Comparison of ENCODE assay signal across 16 mouse cellular contexts in the genomic region with DNA sequence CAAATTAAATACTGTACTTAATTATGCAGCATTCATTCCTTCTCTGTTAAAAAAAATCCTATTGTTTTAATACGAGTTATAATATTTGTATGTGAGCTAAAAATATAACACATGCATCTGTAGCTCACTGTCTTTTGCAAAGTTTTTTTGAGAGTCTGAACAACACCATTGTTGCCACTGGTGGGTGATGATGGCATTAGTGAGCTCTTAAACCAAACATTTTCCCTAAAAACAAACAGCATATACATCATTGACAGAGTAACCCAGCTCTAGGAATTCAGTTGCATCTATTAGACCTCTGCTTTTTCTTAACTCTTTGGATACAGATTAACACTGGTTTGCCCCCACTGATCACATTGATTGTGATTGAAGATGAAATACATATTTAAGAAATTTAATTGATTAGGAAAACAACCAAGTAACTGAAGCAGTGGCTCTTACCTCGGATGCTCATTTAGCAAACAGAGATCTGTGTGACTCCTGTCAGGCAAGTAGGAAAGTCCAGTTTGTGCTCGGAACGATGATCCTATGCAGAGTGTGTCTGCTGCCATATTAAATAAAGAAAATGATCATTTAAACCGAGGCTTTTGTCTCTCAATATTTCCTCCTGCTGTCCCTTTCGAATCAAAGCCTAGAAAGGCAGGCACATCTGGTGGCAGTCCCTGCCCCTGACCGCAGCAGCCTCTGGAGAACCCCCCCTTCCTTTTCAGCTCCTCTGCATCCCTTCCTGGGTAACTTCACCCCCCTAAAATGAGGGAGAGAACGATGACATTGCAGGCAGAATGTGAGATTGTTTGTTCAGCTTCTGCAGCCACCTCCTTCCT.
DNase-seq lines count a peak whose midpoint lies in the region; ATAC-seq and TF ChIP-seq lines count a peak whose summit lies in the region.
"Had no signal": no experiment of that assay in that cellular context is flagged by ENCODE, and none has a peak within 500 bp of the region (broad histone marks: within the 10 kb centered on the region; RNA-seq: fewer than 3 reads in every experiment).

No protein-coding gene starts in this region.

- H3K9ac ChIP-seq in forebrain, embryonic 16.5 days (replicated peaks; ENCODE audit: low read depth, low read length) = peak overlapping the region; percentile 58
- H3K9ac ChIP-seq in neural tube, embryonic 14.5 days (replicated peaks; ENCODE audit: low read depth, low read length) = no peak overlapping the region
- H3K9ac ChIP-seq: embryonic facial prominence, embryonic 13.5 days had no signal

- 55% methylated on average over 8 of the region's 8 CpGs for WGBS in forebrain, embryonic 10.5 days
- 5% methylated on average over 8 of the region's 8 CpGs for WGBS in forebrain, embryonic 16.5 days
- WGBS in midbrain, embryonic 10.5 days = 59% methylated on average over 8 of the region's 8 CpGs
- WGBS in neural tube, embryonic 14.5 days = 34% methylated on average over 8 of the region's 8 CpGs
- WGBS in cerebellum, adult 2 months = 38% methylated on average over 8 of the region's 8 CpGs

- H3K4me2 ChIP-seq in forebrain, embryonic 16.5 days (ENCODE audit: low read length) = peak overlapping the region; percentile 56
- peak overlapping the region; percentile 12; the same call in 1 of the 2 replicates for H3K4me2 ChIP-seq in neural tube, embryonic 14.5 days (ENCODE audit: low read depth, low read length)
- H3K4me2 ChIP-seq: embryonic facial prominence, embryonic 13.5 days had no signal

- peak overlapping the region; percentile 67; the same call in 1 of the 2 replicates for H3K27ac ChIP-seq in forebrain, embryonic 10.5 days
- H3K27ac ChIP-seq in forebrain, embryonic 16.5 days (ENCODE audit: low read length) = peak overlapping the region; percentile 84
- H3K27ac ChIP-seq in midbrain, embryonic 10.5 days (replicated peaks) = peak overlapping the region; percentile 59
- H3K27ac ChIP-seq in neural tube, embryonic 14.5 days (ENCODE audit: low read depth, low read length) = no peak overlapping the region
- H3K27ac ChIP-seq in cerebellum, adult 2 months (ENCODE audit: insufficient read depth, low read length) = no peak overlapping the region
- H3K27ac ChIP-seq: embryonic facial prominence, embryonic 13.5 days had no signal

- ATAC-seq in forebrain, embryonic 16.5 days = peak; percentile 37
- peak; percentile 54 for ATAC-seq in neural tube, embryonic 14.5 days (ENCODE audit: low read depth)
- ATAC-seq: CD4-positive, CD25-positive, alpha-beta regulatory T cell, adult 4 months had no signal

- peak overlapping the region; percentile 30; the same call in 1 of the 2 replicates for H3K4me3 ChIP-seq in forebrain, embryonic 10.5 days
- H3K4me3 ChIP-seq in forebrain, embryonic 16.5 days (replicated peaks; ENCODE audit: low read length) = peak overlapping the region; percentile 44
- H3K4me3 ChIP-seq in midbrain, embryonic 10.5 days = peak overlapping the region; percentile 20; the same call in 1 of the 2 replicates
- H3K4me3 ChIP-seq in neural tube, embryonic 14.5 days (ENCODE audit: low read depth, low read length) = peak overlapping the region; percentile 0; the same call in 1 of the 2 replicates
- no peak overlapping the region for H3K4me3 ChIP-seq in cerebellum, adult 2 months (replicated peaks; ENCODE audit: insufficient read depth, low read depth, low read length)
- H3K4me3 ChIP-seq: embryonic facial prominence, embryonic 13.5 days had no signal

- peaks cover 33% of the 10 kb centered on the region for H3K4me1 ChIP-seq in forebrain, embryonic 10.5 days
- H3K4me1 ChIP-seq in forebrain, embryonic 16.5 days (replicated peaks; ENCODE audit: control insufficient read depth, insufficient read depth, low read length) = peaks cover 9% of the 10 kb centered on the region
- peaks cover 24% of the 10 kb centered on the region for H3K4me1 ChIP-seq in midbrain, embryonic 10.5 days
- 0 out of 2 replicates have a peak, but pooled peaks cover 3% of the 10 kb centered on the region for H3K4me1 ChIP-seq in neural tube, embryonic 14.5 days (ENCODE audit: control insufficient read depth, insufficient read depth, low read length)
- H3K4me1 ChIP-seq in cerebellum, adult 2 months (ENCODE audit: control insufficient read depth, insufficient read depth, low read length) = no peaks in the 10 kb centered on the region
- H3K4me1 ChIP-seq: embryonic facial prominence, embryonic 13.5 days had no signal

- no peaks in the 10 kb centered on the region for H3K27me3 ChIP-seq in forebrain, embryonic 10.5 days (ENCODE audit: poor library complexity, severe bottlenecking)
- no peaks in the 10 kb centered on the region for H3K27me3 ChIP-seq in forebrain, embryonic 16.5 days (replicated peaks; ENCODE audit: control insufficient read depth, insufficient read depth, low read length)
- no peaks in the 10 kb centered on the region for H3K27me3 ChIP-seq in midbrain, embryonic 10.5 days (ENCODE audit: low read depth, poor library complexity, severe bottlenecking)
- H3K27me3 ChIP-seq in neural tube, embryonic 14.5 days (ENCODE audit: control insufficient read depth, insufficient read depth, low read length) = no peaks in the 10 kb centered on the region
- H3K27me3 ChIP-seq in cerebellum, adult 2 months (ENCODE audit: control insufficient read depth, insufficient read depth, low read length) = no peaks in the 10 kb centered on the region
- H3K27me3 ChIP-seq: embryonic facial prominence, embryonic 13.5 days had no signal

- no peak for TF ChIP-seq POLR2A in cerebellum, adult 2 months (IDR thresholded peaks at IDR 0.05; ENCODE audit: borderline replicate concordance, insufficient read depth, low read length)

- H3K9me3 ChIP-seq in forebrain, embryonic 10.5 days = no peaks in the 10 kb centered on the region
- no peaks in the 10 kb centered on the region for H3K9me3 ChIP-seq in forebrain, embryonic 16.5 days (ENCODE audit: control insufficient read depth, low read length)
- H3K9me3 ChIP-seq in midbrain, embryonic 10.5 days (replicated peaks) = no peaks in the 10 kb centered on the region
- H3K9me3 ChIP-seq in neural tube, embryonic 14.5 days (ENCODE audit: control insufficient read depth, low read length) = no peaks in the 10 kb centered on the region
- H3K9me3 ChIP-seq: embryonic facial prominence, embryonic 13.5 days had no signal

- no peak for DNase-seq in forebrain, embryonic 10.5 days (ENCODE audit: extremely low spot score, low spot score)
- no peak for DNase-seq in midbrain, embryonic 10.5 days (ENCODE audit: low spot score)
- DNase-seq in cerebellum, adult 2 months = no peak
- no peak for DNase-seq in cerebellum, postnatal 10 days
- DNase-seq in right cerebral cortex, postnatal 4 days = no peak
- DNase-seq: adrenal gland, postnatal 36 days; cerebellum, postnatal 36 days; heart, adult 18-20 months; kidney, adult 11 months; kidney, postnatal 36 days; layer of hippocampus, postnatal 36 days; thymus, adult 2 months had no signal

- TF ChIP-seq CTCF in cerebellum, adult 2 months (IDR thresholded peaks at IDR 0.05; ENCODE audit: borderline replicate concordance, insufficient read depth, low read depth, low read length) = no peak

- no peaks in the 10 kb centered on the region for H3K36me3 ChIP-seq in forebrain, embryonic 10.5 days (replicated peaks)
- no peaks in the 10 kb centered on the region for H3K36me3 ChIP-seq in forebrain, embryonic 16.5 days (ENCODE audit: control insufficient read depth, insufficient read depth)
- H3K36me3 ChIP-seq in midbrain, embryonic 10.5 days = no peaks in the 10 kb centered on the region
- H3K36me3 ChIP-seq in neural tube, embryonic 14.5 days (ENCODE audit: control insufficient read depth, insufficient read depth, low read length) = no peaks in the 10 kb centered on the region
- H3K36me3 ChIP-seq: embryonic facial prominence, embryonic 13.5 days had no signal

Comparison
In these comparisons a context has a peak if more than half of its experiments do, and no peak if none do; other contexts are left out.
1. H3K27ac ChIP-seq: peak in forebrain, embryonic 10.5 days (single experiment), forebrain, embryonic 16.5 days (single experiment) and midbrain, embryonic 10.5 days (single experiment); none in neural tube, embryonic 14.5 days (single experiment) and cerebellum, adult 2 months (single experiment).